Mouse (Mus musculus) cerebellum, adult 2 months (tissue): Measurements from ENCODE around the gene Ppm1j.

Experiments
- CTCF ChIP-seq: fragments of 200-500 bp; IDR thresholded peaks from 2 replicates; pipeline ENCODE4 v1.5.1; 2011; ENCODE audit warnings: low read depth, mild to moderate bottlenecking, control low read depth, low read length, moderate library complexity, borderline replicate concordance; ENCODE audit not compliant: insufficient read depth
- POLR2A ChIP-seq: fragments of 200-500 bp; IDR thresholded peaks from 2 replicates; pipeline ENCODE4 v1.6.1; 2011; ENCODE audit warnings: low read length, control low read depth, borderline replicate concordance; ENCODE audit not compliant: insufficient read depth

DNA sequence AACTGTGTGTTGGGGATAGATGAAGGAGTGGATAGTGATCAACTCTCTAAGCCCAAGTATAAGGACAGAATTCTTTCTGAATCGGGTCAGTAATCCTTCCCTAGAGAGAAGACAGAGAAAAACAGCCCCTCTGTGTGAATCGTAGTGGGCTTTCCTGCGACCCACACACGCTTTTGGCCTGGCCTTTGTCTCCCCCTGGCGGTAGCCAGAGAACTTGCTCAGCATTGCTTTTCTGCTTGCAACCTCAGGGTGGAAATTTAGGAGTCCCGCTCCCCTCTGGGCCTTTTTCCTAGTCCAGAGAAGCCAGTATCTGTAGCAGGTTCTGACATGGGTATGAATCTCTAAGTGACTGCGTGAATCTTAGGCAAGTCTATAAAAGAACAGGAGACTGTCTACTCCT, 907 bp upstream of the Ppm1j start:
- TF ChIP-seq POLR2A (no peak), CTCF (peak; percentile 72)
